In the genomic region with DNA sequence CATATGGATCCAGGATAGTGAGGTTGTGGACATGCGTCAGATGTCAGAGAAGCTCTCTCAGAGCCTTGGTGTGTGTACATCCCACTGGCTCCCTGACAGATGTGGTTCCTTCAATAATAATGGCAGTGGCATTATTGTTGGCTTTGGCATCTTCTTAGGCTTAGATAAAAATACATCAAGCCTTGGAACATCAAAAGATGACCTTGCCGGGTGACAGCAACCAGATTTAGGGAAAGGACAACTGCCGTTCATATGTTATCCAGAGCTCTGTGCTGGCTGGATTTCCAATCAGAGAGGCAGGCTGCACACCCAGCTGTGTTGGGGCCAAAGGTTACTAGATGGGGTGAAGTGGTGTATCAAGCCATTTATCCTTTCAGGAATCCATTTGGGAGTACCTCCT, we compare ENCODE assay signal across 38 mouse cellular contexts. TPM values are rescaled to one million over a fixed set of nuclear protein-coding genes. Genes with fewer than 3 reads are reported as not detected.
"Had no signal": no experiment of that assay in that cellular context is flagged by ENCODE, and none has a peak within 500 bp of the region (broad histone marks: within the 10 kb centered on the region; RNA-seq: fewer than 3 reads in every experiment).

No protein-coding gene starts in this region.

- DNase-seq: gastrocnemius, adult 2 months; gastrocnemius, postnatal 10 days; gastrocnemius, postnatal 25 days; heart, adult 18-20 months; heart, postnatal 10 days; heart, postnatal 4 days; kidney, adult 2 months; kidney, adult 9 months; kidney, postnatal 14 days; kidney, postnatal 36 days; layer of hippocampus, adult 9-11 months; layer of hippocampus, postnatal 36 days; left cerebral cortex, postnatal 4 days had no signal

RNA-seq across cellular contexts. Expression of gene Caln1, which starts 6.2 kb away (rescaled TPM):
- total RNA-seq: gastrocnemius, postnatal 4 days; granulocyte monocyte progenitor cell, adult 5-6 weeks; heart, adult 18-20 months; heart, postnatal 4 days had no signal
- polyA plus RNA-seq: inflammation-experienced regulatory T-cells, adult 6 months; liver, embryonic 12.5 days; liver, embryonic 14.5 days; liver, embryonic 16.5 days had no signal

RNA-seq across cellular contexts. Expression of gene A330070K13Rik, which starts 9.0 kb away (rescaled TPM):
- total RNA-seq: gastrocnemius, adult 2 months; gastrocnemius, postnatal 10 days; gastrocnemius, postnatal 25 days; gastrocnemius, postnatal 4 days; granulocyte monocyte progenitor cell, adult 5-6 weeks; heart, adult 18-20 months; heart, adult 8-10 months; heart, postnatal 10 days; heart, postnatal 25 days; heart, postnatal 4 days; left cerebral cortex, postnatal 10 days; left cerebral cortex, postnatal 4 days; liver, adult 2 months had no signal
- polyA plus RNA-seq: heart, embryonic 10.5 days; heart, embryonic 12.5 days; heart, embryonic 14.5 days; heart, embryonic 16.5 days; hindbrain, embryonic 10.5 days; hindbrain, embryonic 12.5 days; hindbrain, embryonic 14.5 days; inflammation-experienced regulatory T-cells, adult 6 months; intestine, embryonic 15.5 days; intestine, postnatal 0 days; kidney, adult 2 months; kidney, embryonic 15.5 days; kidney, postnatal 0 days; large intestine, adult 2 months; limb, embryonic 11.5 days; limb, embryonic 13.5 days; limb, embryonic 15.5 days; liver, adult 2 months; liver, embryonic 12.5 days; liver, embryonic 14.5 days; liver, embryonic 16.5 days had no signal
